Mouse (Mus musculus) megakaryocyte, embryonic 14.5 days (primary cell): ENCODE data around the gene B230217C12Rik. TPM values are rescaled to one million over a fixed set of nuclear protein-coding genes. Genes with fewer than 3 reads are reported as not detected.

Experiments used
- H3K27me3 ChIP-seq: replicated peaks from 2 replicates; pipeline ENCODE3; 2012; ENCODE audit warnings: inconsistent platforms
- H3K36me3 ChIP-seq: replicated peaks from 2 replicates; pipeline ENCODE3; 2012; ENCODE audit warnings: low read length, inconsistent platforms, mixed read lengths
- H3K4me1 ChIP-seq: 2 replicates; pipeline ENCODE4 v1.6.1; 2012; ENCODE audit warnings: inconsistent platforms
- H3K4me3 ChIP-seq: replicated peaks from 2 replicates; pipeline ENCODE3; 2012; ENCODE audit warnings: moderate library complexity, mild to moderate bottlenecking, inconsistent platforms
- H3K9me3 ChIP-seq: 2 replicates; pipeline ENCODE4 v1.6.1; 2012; ENCODE audit warnings: inconsistent platforms
- FLI1 ChIP-seq: IDR thresholded peaks from 2 replicates; pipeline ENCODE4 v1.6.1; 2012; ENCODE audit warnings: low read length, inconsistent platforms, mixed read lengths
- GATA1 ChIP-seq: IDR thresholded peaks from 3 replicates; pipeline ENCODE4 v1.6.1; 2012; ENCODE audit warnings: mixed read lengths, low read length, inconsistent platforms, borderline replicate concordance
- polyA plus RNA-seq: library from polyadenylated mRNA; stranded (reverse); fragments of >175 nt; gene quantifications from 2 replicates; pipeline ENCODE4 v1.2.3, GENCODE M21; 2012; ENCODE audit warnings: low replicate concordance; ENCODE audit not compliant: insufficient read depth

Gene B230217C12Rik
- polyA plus RNA-seq, 1 experiment = 1.7 TPM

GRCm38 (mm10) chr11:97801409-97802193 lies 39.0 kb upstream of the B230217C12Rik start:
- Histone ChIP-seq H3K4me3 (peak overlapping the region; percentile 98), H3K27me3 (no peaks in the 10 kb centered on the region), H3K4me1 (peaks cover 71% of the 10 kb centered on the region), H3K36me3 (peaks cover 51% of the 10 kb centered on the region), H3K9me3 (no peaks in the 10 kb centered on the region)
- no peak for TF ChIP-seq FLI1
- TF ChIP-seq GATA1 = no peak

DNA sequence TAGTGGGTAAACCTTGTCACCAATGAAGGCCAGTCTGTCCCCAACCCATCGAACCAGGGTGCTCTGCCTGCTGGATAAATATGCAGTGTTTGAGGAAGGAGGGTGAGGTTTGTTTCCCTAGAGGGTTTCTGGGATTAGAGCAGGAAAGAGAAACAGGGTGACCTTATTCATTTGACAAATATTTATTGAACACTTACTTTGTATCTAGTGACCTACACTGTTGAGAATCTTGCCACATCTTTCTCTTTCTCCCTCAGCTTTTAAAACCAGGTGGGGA lies 38.4 kb upstream of the B230217C12Rik start:
- Histone ChIP-seq H3K36me3 (peaks cover 56% of the 10 kb centered on the region), H3K4me1 (peaks cover 75% of the 10 kb centered on the region), H3K27me3 (no peaks in the 10 kb centered on the region), H3K9me3 (no peaks in the 10 kb centered on the region), H3K4me3 (peak overlapping the region; percentile 98)
- TF ChIP-seq GATA1 (no peak), FLI1 (no peak)

- TF ChIP-seq GATA1 = no peak
- no peak for TF ChIP-seq FLI1
- H3K27me3 ChIP-seq = no peaks in the 10 kb centered on the region
- peak overlapping the region; percentile 28 for H3K4me3 ChIP-seq
- peaks cover 78% of the 10 kb centered on the region for H3K4me1 ChIP-seq
- H3K9me3 ChIP-seq = no peaks in the 10 kb centered on the region
- peaks cover 60% of the 10 kb centered on the region for H3K36me3 ChIP-seq
Measured at GRCm38 (mm10) chr11:97802495-97802894, 38.1 kb upstream of the B230217C12Rik start.

DNA sequence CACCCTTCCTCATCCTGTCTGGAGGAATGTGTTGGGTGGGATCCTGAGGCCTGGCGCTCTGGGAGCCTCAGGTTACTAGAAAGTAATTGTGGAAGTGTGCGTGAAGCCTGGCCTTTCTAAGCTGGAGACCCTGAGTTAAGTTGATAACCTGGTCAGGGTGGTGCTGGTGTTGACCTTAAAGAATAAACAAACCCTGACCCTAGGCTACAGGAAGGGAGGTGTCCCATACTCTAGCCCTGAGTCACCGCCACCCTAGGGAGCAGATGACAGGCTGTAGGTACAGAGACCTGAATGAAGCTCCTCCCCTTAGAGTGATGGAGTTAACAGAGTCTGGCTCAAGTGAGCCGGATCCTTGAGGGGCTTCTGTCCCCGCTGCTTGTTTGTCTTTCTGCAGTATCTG lies 36.7 kb upstream of the B230217C12Rik start:
- TF ChIP-seq GATA1 (no peak), FLI1 (no peak)
- Histone ChIP-seq H3K36me3 (peaks cover 73% of the 10 kb centered on the region), H3K4me1 (peaks cover 81% of the 10 kb centered on the region), H3K4me3 (peak overlapping the region; percentile 2), H3K27me3 (no peaks in the 10 kb centered on the region), H3K9me3 (no peaks in the 10 kb centered on the region)

DNA sequence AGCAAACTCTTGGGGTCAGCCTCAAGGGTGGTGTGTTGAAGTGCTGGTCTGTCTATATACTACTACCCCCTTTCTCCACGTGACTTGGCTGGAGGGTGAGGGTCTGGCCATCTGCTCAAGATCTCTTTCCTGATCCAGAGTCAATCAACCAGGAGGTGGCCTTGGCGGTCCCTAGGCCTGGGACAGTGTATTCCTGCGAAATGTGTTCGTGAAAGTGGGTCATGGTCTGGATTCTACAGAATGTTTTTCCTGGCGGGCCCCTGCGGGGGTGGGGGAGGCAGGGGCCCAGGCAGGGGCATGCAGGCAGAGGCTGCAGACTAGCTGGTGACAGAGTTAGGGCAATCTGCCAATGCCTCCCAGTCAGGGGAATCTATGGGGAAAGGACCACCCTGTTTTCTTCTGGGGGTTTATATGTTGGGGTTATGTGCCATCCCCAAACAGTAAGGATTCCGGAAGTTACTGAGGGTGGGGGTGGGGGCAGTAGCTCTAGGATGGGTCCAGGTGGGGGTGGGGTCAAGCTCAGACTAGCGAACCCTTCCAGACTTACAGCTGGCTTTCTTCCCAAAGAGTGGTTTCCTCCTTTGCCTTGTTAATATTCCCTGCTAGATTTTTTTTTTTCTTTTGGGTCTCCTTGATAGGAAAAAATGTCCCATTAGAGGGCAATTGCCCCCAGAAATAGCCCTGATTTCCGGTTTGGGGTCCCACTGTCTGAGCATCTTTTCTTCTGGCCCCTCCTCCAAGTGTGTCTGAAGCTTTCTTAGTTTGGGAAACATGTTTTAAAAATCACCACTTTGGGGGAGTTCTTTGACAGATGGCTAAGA lies 35.5 kb upstream of the B230217C12Rik start:
- no peak for TF ChIP-seq GATA1
- no peak for TF ChIP-seq FLI1
- Histone ChIP-seq H3K27me3 (no peaks in the 10 kb centered on the region), H3K4me1 (peaks cover 88% of the 10 kb centered on the region), H3K4me3 (peak overlapping the region; percentile 11), H3K36me3 (peaks cover 85% of the 10 kb centered on the region), H3K9me3 (no peaks in the 10 kb centered on the region)

DNA sequence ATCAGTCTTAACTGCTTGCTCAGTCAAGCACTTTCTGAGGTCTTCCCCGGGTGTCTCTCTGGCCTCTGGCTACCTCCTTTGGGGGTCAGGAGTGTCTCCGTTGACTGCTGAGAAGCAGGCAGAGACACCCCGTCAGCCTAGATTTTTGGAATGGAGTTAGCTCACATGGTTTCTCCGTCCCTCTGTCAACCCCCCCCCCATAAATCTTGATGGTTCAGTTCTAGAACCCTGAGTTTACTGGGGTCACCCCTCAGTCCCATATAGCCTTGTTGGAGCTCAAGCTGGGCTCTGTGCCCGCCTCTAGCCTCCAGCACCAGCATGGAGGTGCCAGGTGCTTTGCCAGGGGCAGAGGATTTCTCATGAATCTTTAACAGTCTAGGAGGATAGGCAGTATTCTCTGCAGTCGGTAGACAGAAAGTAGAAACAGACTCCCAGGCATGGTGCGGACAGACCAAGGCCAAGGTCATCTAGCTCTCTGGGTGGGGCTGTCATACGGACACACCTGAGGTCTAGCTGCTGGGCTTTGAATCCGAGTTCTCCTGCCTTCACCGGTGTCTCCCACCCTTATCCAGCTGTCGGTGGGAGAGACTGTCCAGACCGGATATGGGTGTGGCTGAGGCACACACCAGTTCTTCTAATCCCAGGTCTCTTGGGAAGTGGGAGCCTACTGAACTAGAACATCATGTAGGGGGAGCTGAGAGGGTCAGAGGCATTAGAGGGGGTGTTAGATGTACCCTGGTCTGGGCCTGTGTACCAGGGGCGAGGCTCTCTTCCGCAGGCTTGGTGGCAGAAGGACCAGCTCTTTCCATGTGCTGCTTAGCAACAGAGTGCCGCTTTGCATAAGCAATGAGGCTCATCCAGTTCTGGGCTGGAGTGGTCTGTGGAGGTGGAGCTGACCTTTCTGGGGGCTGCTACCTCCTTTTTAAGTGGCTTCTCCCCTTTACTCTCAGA lies 34.6 kb upstream of the B230217C12Rik start:
- Histone ChIP-seq H3K27me3 (no peaks in the 10 kb centered on the region), H3K9me3 (no peaks in the 10 kb centered on the region), H3K36me3 (peaks cover 94% of the 10 kb centered on the region), H3K4me1 (peaks cover 94% of the 10 kb centered on the region), H3K4me3 (no peak overlapping the region)
- no peak for TF ChIP-seq FLI1
- no peak for TF ChIP-seq GATA1

DNA sequence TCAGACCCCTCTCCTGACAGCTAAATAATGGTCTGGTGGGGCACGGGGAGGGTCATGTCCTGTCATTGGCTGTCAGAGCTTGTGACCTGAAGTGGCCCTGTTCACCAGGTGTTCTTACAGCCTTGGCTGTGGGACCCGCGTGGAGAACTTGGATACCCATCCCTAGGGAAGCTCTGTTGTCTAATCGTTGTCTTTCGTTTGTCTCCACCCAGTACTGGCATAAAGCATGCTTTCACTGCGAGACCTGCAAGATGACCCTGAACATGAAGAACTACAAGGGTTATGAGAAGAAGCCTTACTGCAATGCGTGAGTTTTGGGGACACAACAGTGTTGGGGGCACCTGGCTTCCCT lies 34.0 kb upstream of the B230217C12Rik start:
- no peak for TF ChIP-seq GATA1
- no peak for TF ChIP-seq FLI1
- H3K36me3 ChIP-seq = peaks cover 96% of the 10 kb centered on the region

GRCm38 (mm10) chr11:97807626-97808025 lies 33.0 kb upstream of the B230217C12Rik start:
- Histone ChIP-seq H3K9me3 (no peaks in the 10 kb centered on the region), H3K36me3 (peaks cover 96% of the 10 kb centered on the region), H3K4me1 (peaks cover 90% of the 10 kb centered on the region)

More for the DNA sequence above, 34.0 kb upstream of the B230217C12Rik start:
- Histone ChIP-seq H3K9me3 (no peaks in the 10 kb centered on the region), H3K4me1 (peaks cover 93% of the 10 kb centered on the region), H3K27me3 (no peaks in the 10 kb centered on the region), H3K4me3 (no peak overlapping the region)

GRCm38 (mm10) chr11:97808093-97808492 lies 32.5 kb upstream of the B230217C12Rik start:
- Histone ChIP-seq H3K36me3 (peaks cover 97% of the 10 kb centered on the region), H3K4me1 (peaks cover 91% of the 10 kb centered on the region)
- TF ChIP-seq GATA1 = no peak
- no peak for TF ChIP-seq FLI1

More at GRCm38 (mm10) chr11:97807626-97808025, 33.0 kb upstream of the B230217C12Rik start:
- Histone ChIP-seq H3K27me3 (no peaks in the 10 kb centered on the region), H3K4me3 (no peak overlapping the region)
- TF ChIP-seq GATA1 (no peak), FLI1 (no peak)

More at GRCm38 (mm10) chr11:97808093-97808492, 32.5 kb upstream of the B230217C12Rik start:
- no peaks in the 10 kb centered on the region for H3K27me3 ChIP-seq
- H3K4me3 ChIP-seq = no peak overlapping the region
- no peaks in the 10 kb centered on the region for H3K9me3 ChIP-seq
